Mouse (Mus musculus): ENCODE results near the gene Tiprl. TPM values are rescaled to one million over a fixed set of nuclear protein-coding genes. Genes with fewer than 3 reads are reported as not detected.
A peak's percentile ranks its signal among the peaks of the same experiment; 100 is the strongest.

The Tiprl gene
- polyA plus RNA-seq, 1 experiment from 2014 or later, result 56.7 TPM

DNA sequence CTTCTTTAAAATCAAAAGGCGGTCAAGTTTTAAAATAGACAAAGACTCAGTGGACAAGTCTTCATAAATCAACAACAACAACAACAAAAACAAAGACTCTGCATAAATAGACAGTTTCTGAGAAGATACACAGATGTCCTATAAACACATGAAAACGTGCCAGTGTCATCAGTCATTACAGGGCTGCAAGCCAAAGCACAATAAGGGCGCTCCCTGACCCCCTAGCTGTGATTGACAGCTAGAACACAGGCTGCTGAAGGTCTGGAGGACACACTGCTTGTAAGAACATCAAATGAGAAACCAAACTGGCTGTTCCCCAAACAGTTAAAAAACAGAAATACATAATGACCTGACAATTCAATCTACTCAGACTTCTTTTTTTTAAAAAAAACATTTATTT is 37.2 kb downstream of the Tiprl start:
- TF ChIP-seq EP300 (optimal IDR thresholded peaks at IDR 0.05) (no peak), CTCF (IDR thresholded peaks at IDR 0.05; ENCODE audit: low read depth) (no peak)
- ATAC-seq (ENCODE audit: low FRiP score, low TSS enrichment) (no peak), DNase-seq (ENCODE audit: low spot score) (no peak)
- 70% methylated on average over 3 of the region's 3 CpGs for WGBS
- H3K4me2 ChIP-seq (replicated peaks; ENCODE audit: low read depth), result no peak overlapping the region
- H3K9me3 ChIP-seq (ENCODE audit: control insufficient read depth, low read length), result no peaks in the 10 kb centered on the region
- H3K9ac ChIP-seq (ENCODE audit: low read length), result no peak overlapping the region
- H3K27ac ChIP-seq (replicated peaks), result no peak overlapping the region
- no peaks in the 10 kb centered on the region for H3K36me3 ChIP-seq (ENCODE audit: control insufficient read depth, insufficient read depth, low read length)
- H3K4me1 ChIP-seq (replicated peaks; ENCODE audit: control insufficient read depth, insufficient read depth), result peaks cover 2% of the 10 kb centered on the region; the same call in 1 of the 2 replicates
- no peaks in the 10 kb centered on the region for H3K27me3 ChIP-seq (ENCODE audit: control insufficient read depth, insufficient read depth, low read length)
- no peak overlapping the region for H3K4me3 ChIP-seq (ENCODE audit: low read depth, low read length)

- WGBS, result 58% methylated on average over 1 of the region's 1 CpGs
These were observed 37.8 kb downstream of the Tiprl start for GRCm38 (mm10) chr1:165198951-165199350.

DNA sequence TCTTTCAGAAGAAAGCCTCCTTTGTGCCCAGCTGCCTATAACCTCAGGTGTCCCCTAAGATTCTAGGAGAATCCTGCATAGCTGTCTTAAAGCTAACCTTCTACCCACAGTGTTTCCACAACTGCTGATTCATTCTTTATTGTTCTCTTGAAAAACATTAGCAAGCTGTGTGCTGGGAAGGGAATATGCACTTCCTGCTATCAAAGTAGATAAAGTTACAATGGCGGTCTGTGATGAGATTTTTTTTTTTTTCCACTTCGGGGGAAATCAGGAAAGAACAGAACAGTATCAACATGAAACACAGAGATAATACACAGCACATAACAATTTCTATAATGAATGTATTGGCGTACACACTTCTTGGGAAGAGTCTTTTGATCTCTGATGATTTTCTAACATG is 38.9 kb downstream of the Tiprl start:
- Histone ChIP-seq H3K36me3 (ENCODE audit: control insufficient read depth, insufficient read depth, low read length) (no peaks in the 10 kb centered on the region), H3K9ac (ENCODE audit: low read length) (no peak overlapping the region), H3K4me3 (ENCODE audit: low read depth, low read length) (no peak overlapping the region), H3K27me3 (ENCODE audit: control insufficient read depth, insufficient read depth, low read length) (no peaks in the 10 kb centered on the region), H3K27ac (replicated peaks) (peak overlapping the region; percentile 53; the same call in 1 of the 2 replicates), H3K4me1 (replicated peaks; ENCODE audit: control insufficient read depth, insufficient read depth) (peaks cover 2% of the 10 kb centered on the region; the same call in 1 of the 2 replicates), H3K4me2 (replicated peaks; ENCODE audit: low read depth) (no peak overlapping the region), H3K9me3 (ENCODE audit: control insufficient read depth, low read length) (no peaks in the 10 kb centered on the region)
- DNase-seq (ENCODE audit: low spot score), result no peak
- WGBS, result 45% methylated on average over 3 of the region's 3 CpGs
- ATAC-seq (ENCODE audit: low FRiP score, low TSS enrichment), result no peak
- no peak for TF ChIP-seq EP300 (optimal IDR thresholded peaks at IDR 0.05)
- TF ChIP-seq CTCF (IDR thresholded peaks at IDR 0.05; ENCODE audit: low read depth), result no peak

More at GRCm38 (mm10) chr1:165198951-165199350, 37.8 kb downstream of the Tiprl start:
- no peak overlapping the region for H3K27ac ChIP-seq (replicated peaks)
- TF ChIP-seq EP300 (optimal IDR thresholded peaks at IDR 0.05), result no peak
- no peak for TF ChIP-seq CTCF (IDR thresholded peaks at IDR 0.05; ENCODE audit: low read depth)
- H3K9ac ChIP-seq (ENCODE audit: low read length), result no peak overlapping the region
- ATAC-seq (ENCODE audit: low FRiP score, low TSS enrichment), result no peak
- H3K9me3 ChIP-seq (ENCODE audit: control insufficient read depth, low read length), result no peaks in the 10 kb centered on the region
- H3K27me3 ChIP-seq (ENCODE audit: control insufficient read depth, insufficient read depth, low read length), result no peaks in the 10 kb centered on the region
- H3K4me1 ChIP-seq (replicated peaks; ENCODE audit: control insufficient read depth, insufficient read depth), result peaks cover 2% of the 10 kb centered on the region; the same call in 1 of the 2 replicates
- no peak overlapping the region for H3K4me2 ChIP-seq (replicated peaks; ENCODE audit: low read depth)
- DNase-seq (ENCODE audit: low spot score), result no peak
- no peak overlapping the region for H3K4me3 ChIP-seq (ENCODE audit: low read depth, low read length)
- H3K36me3 ChIP-seq (ENCODE audit: control insufficient read depth, insufficient read depth, low read length), result no peaks in the 10 kb centered on the region

GRCm38 (mm10) chr1:165195396-165195960 is 41.3 kb downstream of the Tiprl start:
- DNase-seq (ENCODE audit: low spot score) (no peak), ATAC-seq (ENCODE audit: low FRiP score, low TSS enrichment) (peak; percentile 7; the same call in 1 of the 2 replicates)
- TF ChIP-seq CTCF (IDR thresholded peaks at IDR 0.05; ENCODE audit: low read depth), result no peak
- TF ChIP-seq EP300 (optimal IDR thresholded peaks at IDR 0.05), result no peak
- 57% methylated on average over 3 of the region's 3 CpGs for WGBS
- Histone ChIP-seq H3K4me3 (ENCODE audit: low read depth, low read length) (no peak overlapping the region), H3K27ac (replicated peaks) (peak overlapping the region; percentile 94), H3K4me2 (replicated peaks; ENCODE audit: low read depth) (no peak overlapping the region), H3K27me3 (ENCODE audit: control insufficient read depth, insufficient read depth, low read length) (no peaks in the 10 kb centered on the region), H3K9ac (ENCODE audit: low read length) (no peak overlapping the region), H3K9me3 (ENCODE audit: control insufficient read depth, low read length) (no peaks in the 10 kb centered on the region), H3K36me3 (ENCODE audit: control insufficient read depth, insufficient read depth, low read length) (no peaks in the 10 kb centered on the region), H3K4me1 (replicated peaks; ENCODE audit: control insufficient read depth, insufficient read depth) (peaks cover 2% of the 10 kb centered on the region; the same call in 1 of the 2 replicates)

GRCm38 (mm10) chr1:165194662-165195013 is 42.2 kb downstream of the Tiprl start:
- Histone ChIP-seq H3K36me3 (ENCODE audit: control insufficient read depth, insufficient read depth, low read length) (no peaks in the 10 kb centered on the region), H3K4me1 (replicated peaks; ENCODE audit: control insufficient read depth, insufficient read depth) (peaks cover 2% of the 10 kb centered on the region; the same call in 1 of the 2 replicates), H3K4me3 (ENCODE audit: low read depth, low read length) (peak overlapping the region; percentile 84), H3K4me2 (replicated peaks; ENCODE audit: low read depth) (peak overlapping the region; percentile 86), H3K9me3 (ENCODE audit: control insufficient read depth, low read length) (no peaks in the 10 kb centered on the region), H3K27me3 (ENCODE audit: control insufficient read depth, insufficient read depth, low read length) (no peaks in the 10 kb centered on the region), H3K9ac (ENCODE audit: low read length) (peak overlapping the region; percentile 86), H3K27ac (replicated peaks) (peak overlapping the region; percentile 94)
- peak; percentile 32; the same call in 1 of the 2 replicates for ATAC-seq (ENCODE audit: low FRiP score, low TSS enrichment)
- TF ChIP-seq CTCF (IDR thresholded peaks at IDR 0.05; ENCODE audit: low read depth) (no peak), EP300 (optimal IDR thresholded peaks at IDR 0.05) (no peak)
- no peak for DNase-seq (ENCODE audit: low spot score)
- WGBS, result 7% methylated on average over 5 of the region's 5 CpGs

- DNase-seq (ENCODE audit: low spot score) (peak; percentile 100), ATAC-seq (ENCODE audit: low FRiP score, low TSS enrichment) (peak; percentile 92)
- under 1% methylated on average over 60 of the region's 69 CpGs for WGBS
- Histone ChIP-seq H3K27me3 (ENCODE audit: control insufficient read depth, insufficient read depth, low read length) (no peaks in the 10 kb centered on the region), H3K4me2 (replicated peaks; ENCODE audit: low read depth) (peak within 1 kb of the TSS; percentile 86), H3K4me3 (ENCODE audit: low read depth, low read length) (peak within 1 kb of the TSS; percentile 84), H3K9me3 (ENCODE audit: control insufficient read depth, low read length) (no peaks in the 10 kb centered on the region), H3K9ac (ENCODE audit: low read length) (peak within 1 kb of the TSS; percentile 86), H3K27ac (replicated peaks) (peak within 1 kb of the TSS; percentile 94), H3K36me3 (ENCODE audit: control insufficient read depth, insufficient read depth, low read length) (no peaks in the 10 kb centered on the region), H3K4me1 (replicated peaks; ENCODE audit: control insufficient read depth, insufficient read depth) (peaks cover 2% of the 10 kb centered on the region; the same call in 1 of the 2 replicates)
- TF ChIP-seq CTCF (IDR thresholded peaks at IDR 0.05; ENCODE audit: low read depth), result peak; percentile 56
- TF ChIP-seq EP300 (optimal IDR thresholded peaks at IDR 0.05), result no peak
These were observed 42.7 kb downstream of the Tiprl start, which contains the start of gene Sft2d2 for GRCm38 (mm10) chr1:165193880-165194661. Sft2d2 (minus strand) TSS chr1:165194438.
